Mouse (Mus musculus) lung, embryonic 14.5 days (tissue): ENCODE measurements around the gene Ccn6. TPM values are rescaled to one million over a fixed set of nuclear protein-coding genes. Genes with fewer than 3 reads are reported as not detected.
A peak's percentile ranks its signal among the peaks of the same experiment; 100 is the strongest.

Experiments used
- ATAC-seq: fragments of 200-750 bp; cut with Nextera tagmentation; 2 replicates; pipeline ENCODE4 v1.8.0; 2017; ENCODE audit warnings: mild to moderate bottlenecking, moderate TSS enrichment, moderate library complexity; ENCODE audit not compliant: insufficient read depth
- DNase-seq: peaks from one replicate; pipeline ENCODE4 v3.0.0-alpha.2; 2015
- H3K27ac ChIP-seq: fragments of 300-500 bp; sonication (generic); 2 replicates; pipeline ENCODE4 v1.5.1; 2014; ENCODE audit warnings: low read depth, mild to moderate bottlenecking, moderate library complexity
- H3K27me3 ChIP-seq: fragments of 300-500 bp; sonication (generic); 2 replicates; pipeline ENCODE4 v1.6.1; 2014; ENCODE audit warnings: low read length, control low read depth; ENCODE audit not compliant: insufficient read depth
- H3K36me3 ChIP-seq: fragments of 300-500 bp; sonication (generic); 2 replicates; pipeline ENCODE4 v1.6.1; 2014; ENCODE audit warnings: control low read depth; ENCODE audit not compliant: insufficient read depth
- H3K4me1 ChIP-seq: fragments of 300-500 bp; sonication (generic); 2 replicates; pipeline ENCODE4 v1.6.1; 2014; ENCODE audit warnings: antibody characterized with exemption, control low read depth; ENCODE audit not compliant: insufficient read depth
- H3K4me2 ChIP-seq: fragments of 300-500 bp; sonication (generic); 2 replicates; pipeline ENCODE4 v1.6.1; 2014; ENCODE audit warnings: mild to moderate bottlenecking
- H3K4me3 ChIP-seq: fragments of 300-500 bp; sonication (generic); 2 replicates; pipeline ENCODE4 v1.5.1; 2014; ENCODE audit warnings: low read depth, low read length
- H3K9ac ChIP-seq: fragments of 300-500 bp; sonication (generic); 2 replicates; pipeline ENCODE4 v1.6.1; 2014
- H3K9me3 ChIP-seq: fragments of 300-500 bp; sonication (generic); 2 replicates; pipeline ENCODE4 v1.6.1; 2016; ENCODE audit warnings: low read depth, low read length, control low read depth
- CTCF ChIP-seq: IDR thresholded peaks from 2 replicates; pipeline ENCODE4 v1.5.1; 2016; ENCODE audit warnings: antibody characterized with exemption, low read depth
- WGBS: fragments of 180-500 bp; shearing (Covaris S2); extraction: QIAGEN DNeasy Blood & Tissue Kit; methylation state at CpG from one replicate; pipeline ENCODE4 v1.1.7; 2014; 5-methylcytosine and 5-hydroxymethylcytosine counted together
- polyA plus RNA-seq: library from polyadenylated mRNA; unstranded; fragments of >200 nt; fragmentation: Nextera tagmentation; extraction: Ambion mirVana; gene quantifications from 2 replicates; pipeline ENCODE4 v1.2.1, GENCODE M21; 2014

Ccn6 gene
- polyA plus RNA-seq, 1 experiment from 2014 or later: 0.49 TPM

GRCm38 (mm10) chr10:39137766-39138165, 25.8 kb downstream of the Ccn6 start:
- Histone ChIP-seq H3K9me3 (no peaks in the 10 kb centered on the region), H3K36me3 (peaks cover 43% of the 10 kb centered on the region), H3K27ac (no peak overlapping the region), H3K9ac (no peak overlapping the region), H3K4me1 (no peaks in the 10 kb centered on the region; the same call in 1 of the 2 replicates), H3K27me3 (no peaks in the 10 kb centered on the region), H3K4me3 (no peak overlapping the region), H3K4me2 (no peak overlapping the region)
- TF ChIP-seq CTCF: no peak
- ATAC-seq: no peak
- 84% methylated on average over 3 of the region's 3 CpGs for WGBS
- no peak for DNase-seq

- ATAC-seq (peak; percentile 91), DNase-seq (peak; percentile 98)
- no peaks in the 10 kb centered on the region; the same call in 1 of the 2 replicates for H3K4me1 ChIP-seq
- TF ChIP-seq CTCF: no peak
- peak within 1 kb of the TSS; percentile 81 for H3K4me2 ChIP-seq
- H3K27me3 ChIP-seq: no peaks in the 10 kb centered on the region
- H3K9me3 ChIP-seq: no peaks in the 10 kb centered on the region
- H3K4me3 ChIP-seq: peak within 1 kb of the TSS; percentile 73
- H3K27ac ChIP-seq: no peak within 1 kb of the TSS
- H3K36me3 ChIP-seq: peaks cover 13% of the 10 kb centered on the region
- peak within 1 kb of the TSS; percentile 78 for H3K9ac ChIP-seq
- 4% methylated on average over 47 of the region's 47 CpGs for WGBS
Observed at GRCm38 (mm10) chr10:39133462-39134310, 29.9 kb downstream of the Ccn6 start, which contains the start of the genes Fam229b and Tube1. Fam229b (minus strand) TSS chr10:39133914. Tube1 (plus strand) TSS chr10:39133976.

GRCm38 (mm10) chr10:39121412-39121811, 42.2 kb downstream of the Ccn6 start:
- no peak overlapping the region for H3K27ac ChIP-seq
- DNase-seq: peak; percentile 62
- H3K9me3 ChIP-seq: no peaks in the 10 kb centered on the region
- no peaks in the 10 kb centered on the region for H3K36me3 ChIP-seq
- no peak overlapping the region for H3K4me3 ChIP-seq
- no peaks in the 10 kb centered on the region for H3K4me1 ChIP-seq
- 31% methylated on average over 4 of the region's 4 CpGs for WGBS
- ATAC-seq: no peak
- TF ChIP-seq CTCF: peak; percentile 52
- no peaks in the 10 kb centered on the region for H3K27me3 ChIP-seq
- no peak overlapping the region for H3K9ac ChIP-seq
- H3K4me2 ChIP-seq: no peak overlapping the region

- H3K27me3 ChIP-seq: no peaks in the 10 kb centered on the region
- TF ChIP-seq CTCF: no peak
- no peak overlapping the region for H3K9ac ChIP-seq
- peaks cover 51% of the 10 kb centered on the region; the same call in 1 of the 2 replicates for H3K36me3 ChIP-seq
- no peaks in the 10 kb centered on the region for H3K9me3 ChIP-seq
- H3K4me2 ChIP-seq: no peak overlapping the region
- ATAC-seq (no peak), DNase-seq (no peak)
- no peak overlapping the region for H3K4me3 ChIP-seq
- 48% methylated on average over 4 of the region's 4 CpGs for WGBS
- H3K27ac ChIP-seq: no peak overlapping the region
- H3K4me1 ChIP-seq: no peaks in the 10 kb centered on the region
Observed at GRCm38 (mm10) chr10:39109489-39109874, 54.1 kb downstream of the Ccn6 start.

GRCm38 (mm10) chr10:39108837-39109488, 54.6 kb downstream of the Ccn6 start:
- Histone ChIP-seq H3K27ac (no peak overlapping the region), H3K36me3 (peaks cover 53% of the 10 kb centered on the region; the same call in 1 of the 2 replicates), H3K9me3 (no peaks in the 10 kb centered on the region), H3K27me3 (no peaks in the 10 kb centered on the region), H3K4me3 (no peak overlapping the region), H3K4me2 (no peak overlapping the region), H3K9ac (no peak overlapping the region), H3K4me1 (no peaks in the 10 kb centered on the region)
- no peak for DNase-seq
- WGBS: 50% methylated on average over 10 of the region's 10 CpGs
- no peak for ATAC-seq
- no peak for TF ChIP-seq CTCF

GRCm38 (mm10) chr10:39106935-39107334, 56.7 kb downstream of the Ccn6 start:
- TF ChIP-seq CTCF: no peak
- Histone ChIP-seq H3K9ac (no peak overlapping the region), H3K4me3 (no peak overlapping the region), H3K27ac (no peak overlapping the region), H3K27me3 (no peaks in the 10 kb centered on the region), H3K36me3 (peaks cover 66% of the 10 kb centered on the region; the same call in 1 of the 2 replicates), H3K9me3 (no peaks in the 10 kb centered on the region), H3K4me1 (no peaks in the 10 kb centered on the region), H3K4me2 (no peak overlapping the region)
- DNase-seq (no peak), ATAC-seq (no peak)
- 57% methylated on average over 4 of the region's 4 CpGs for whole genome bisulfite sequencing

GRCm38 (mm10) chr10:39106413-39106812, 57.2 kb downstream of the Ccn6 start:
- ATAC-seq (no peak), DNase-seq (no peak)
- no peak overlapping the region for H3K9ac ChIP-seq
- WGBS: 56% methylated on average over 3 of the region's 3 CpGs
- peaks cover 66% of the 10 kb centered on the region; the same call in 1 of the 2 replicates for H3K36me3 ChIP-seq
- H3K4me1 ChIP-seq: no peaks in the 10 kb centered on the region
- no peaks in the 10 kb centered on the region for H3K9me3 ChIP-seq
- TF ChIP-seq CTCF: no peak
- H3K27me3 ChIP-seq: no peaks in the 10 kb centered on the region
- no peak overlapping the region for H3K4me3 ChIP-seq
- no peak overlapping the region for H3K27ac ChIP-seq
- H3K4me2 ChIP-seq: no peak overlapping the region
